Mouse (Mus musculus): Measurements from ENCODE around the gene Tfdp2. TPM values are rescaled to one million over a fixed set of nuclear protein-coding genes. Genes with fewer than 3 reads are reported as not detected.

The Tfdp2 gene
- polyA plus RNA-seq, 1 experiment from 2014 or later, result 106 TPM

GRCm38 (mm10) chr9:96299324-96300008, 103.4 kb downstream of the Tfdp2 start:
- no peaks in the 10 kb centered on the region for H3K27me3 ChIP-seq (ENCODE audit: control insufficient read depth, insufficient read depth, low read depth, low read length)
- peak; percentile 63 for ATAC-seq (ENCODE audit: low read depth)
- no peak overlapping the region for H3K4me3 ChIP-seq (ENCODE audit: low read depth, low read length)
- H3K9ac ChIP-seq (ENCODE audit: low read depth, low read length), result no peak overlapping the region
- peaks cover 3% of the 10 kb centered on the region for H3K4me1 ChIP-seq (ENCODE audit: control insufficient read depth, low read depth, low read length)
- H3K36me3 ChIP-seq (ENCODE audit: control insufficient read depth, insufficient read depth), result peaks cover 71% of the 10 kb centered on the region
- no peak overlapping the region for H3K27ac ChIP-seq (ENCODE audit: low read length)
- no peaks in the 10 kb centered on the region for H3K9me3 ChIP-seq (replicated peaks; ENCODE audit: control insufficient read depth, low read length)
- 69% methylated on average over 3 of the region's 3 CpGs for WGBS (ENCODE audit: insufficient replicate concordance)
- H3K4me2 ChIP-seq (ENCODE audit: low read depth, low read length), result no peak overlapping the region

- no peaks in the 10 kb centered on the region for H3K9me3 ChIP-seq (replicated peaks; ENCODE audit: control insufficient read depth, low read length)
- no peak for ATAC-seq (ENCODE audit: low read depth)
- H3K4me1 ChIP-seq (ENCODE audit: control insufficient read depth, low read depth, low read length), result no peaks in the 10 kb centered on the region
- peaks cover 66% of the 10 kb centered on the region for H3K36me3 ChIP-seq (ENCODE audit: control insufficient read depth, insufficient read depth)
- H3K27ac ChIP-seq (ENCODE audit: low read length), result no peak overlapping the region
- no peaks in the 10 kb centered on the region for H3K27me3 ChIP-seq (ENCODE audit: control insufficient read depth, insufficient read depth, low read depth, low read length)
- H3K4me3 ChIP-seq (ENCODE audit: low read depth, low read length), result no peak overlapping the region
- H3K4me2 ChIP-seq (ENCODE audit: low read depth, low read length), result no peak overlapping the region
- WGBS (ENCODE audit: insufficient replicate concordance), result 89% methylated on average over 3 of the region's 3 CpGs
- H3K9ac ChIP-seq (ENCODE audit: low read depth, low read length), result no peak overlapping the region
These were observed 112.7 kb downstream of the Tfdp2 start for GRCm38 (mm10) chr9:96308816-96309215.

- Histone ChIP-seq H3K36me3 (ENCODE audit: control insufficient read depth, insufficient read depth) (peaks cover 64% of the 10 kb centered on the region), H3K27ac (ENCODE audit: low read length) (no peak overlapping the region), H3K4me1 (ENCODE audit: control insufficient read depth, low read depth, low read length) (no peaks in the 10 kb centered on the region), H3K4me2 (ENCODE audit: low read depth, low read length) (no peak overlapping the region), H3K4me3 (ENCODE audit: low read depth, low read length) (no peak overlapping the region), H3K27me3 (ENCODE audit: control insufficient read depth, insufficient read depth, low read depth, low read length) (no peaks in the 10 kb centered on the region), H3K9ac (ENCODE audit: low read depth, low read length) (no peak overlapping the region), H3K9me3 (replicated peaks; ENCODE audit: control insufficient read depth, low read length) (no peaks in the 10 kb centered on the region)
- peak; percentile 24; the same call in 1 of the 2 replicates for ATAC-seq (ENCODE audit: low read depth)
- 70% methylated on average over 3 of the region's 3 CpGs for WGBS (ENCODE audit: insufficient replicate concordance)
These were observed 116.0 kb downstream of the Tfdp2 start for GRCm38 (mm10) chr9:96312074-96312473.

- Histone ChIP-seq H3K4me1 (ENCODE audit: control insufficient read depth, low read depth, low read length) (no peaks in the 10 kb centered on the region), H3K4me2 (ENCODE audit: low read depth, low read length) (no peak overlapping the region), H3K9ac (ENCODE audit: low read depth, low read length) (no peak overlapping the region), H3K27me3 (ENCODE audit: control insufficient read depth, insufficient read depth, low read depth, low read length) (no peaks in the 10 kb centered on the region), H3K36me3 (ENCODE audit: control insufficient read depth, insufficient read depth) (peaks cover 72% of the 10 kb centered on the region), H3K27ac (ENCODE audit: low read length) (no peak overlapping the region), H3K4me3 (ENCODE audit: low read depth, low read length) (no peak overlapping the region), H3K9me3 (replicated peaks; ENCODE audit: control insufficient read depth, low read length) (no peaks in the 10 kb centered on the region)
- 87% methylated on average over 5 of the region's 5 CpGs for WGBS (ENCODE audit: insufficient replicate concordance)
- ATAC-seq (ENCODE audit: low read depth), result no peak
These were observed 123.3 kb downstream of the Tfdp2 start for GRCm38 (mm10) chr9:96319333-96319732.

- Histone ChIP-seq H3K27ac (ENCODE audit: low read length) (no peak overlapping the region), H3K27me3 (ENCODE audit: control insufficient read depth, insufficient read depth, low read depth, low read length) (no peaks in the 10 kb centered on the region), H3K36me3 (ENCODE audit: control insufficient read depth, insufficient read depth) (peaks cover 63% of the 10 kb centered on the region), H3K4me3 (ENCODE audit: low read depth, low read length) (no peak overlapping the region), H3K9me3 (replicated peaks; ENCODE audit: control insufficient read depth, low read length) (no peaks in the 10 kb centered on the region), H3K9ac (ENCODE audit: low read depth, low read length) (no peak overlapping the region), H3K4me2 (ENCODE audit: low read depth, low read length) (no peak overlapping the region), H3K4me1 (ENCODE audit: control insufficient read depth, low read depth, low read length) (no peaks in the 10 kb centered on the region)
- ATAC-seq (ENCODE audit: low read depth), result no peak
- WGBS (ENCODE audit: insufficient replicate concordance), result 95% methylated on average over 6 of the region's 6 CpGs
These were observed 124.5 kb downstream of the Tfdp2 start for GRCm38 (mm10) chr9:96320551-96320980.

- 89% methylated on average over 15 of the region's 15 CpGs for whole genome bisulfite sequencing (ENCODE audit: insufficient replicate concordance)
- H3K9ac ChIP-seq (ENCODE audit: low read depth, low read length), result no peak overlapping the region
- no peaks in the 10 kb centered on the region for H3K27me3 ChIP-seq (ENCODE audit: control insufficient read depth, insufficient read depth, low read depth, low read length)
- H3K36me3 ChIP-seq (ENCODE audit: control insufficient read depth, insufficient read depth), result peaks cover 51% of the 10 kb centered on the region
- H3K4me3 ChIP-seq (ENCODE audit: low read depth, low read length), result no peak overlapping the region
- ATAC-seq (ENCODE audit: low read depth), result no peak
- no peak overlapping the region for H3K27ac ChIP-seq (ENCODE audit: low read length)
- H3K4me2 ChIP-seq (ENCODE audit: low read depth, low read length), result no peak overlapping the region
- no peaks in the 10 kb centered on the region for H3K9me3 ChIP-seq (replicated peaks; ENCODE audit: control insufficient read depth, low read length)
- H3K4me1 ChIP-seq (ENCODE audit: control insufficient read depth, low read depth, low read length), result no peaks in the 10 kb centered on the region
These were observed 126.5 kb downstream of the Tfdp2 start for GRCm38 (mm10) chr9:96322411-96323152.

- WGBS (ENCODE audit: insufficient replicate concordance), result 61% methylated on average over 4 of the region's 4 CpGs
- peaks cover 34% of the 10 kb centered on the region for H3K36me3 ChIP-seq (ENCODE audit: control insufficient read depth, insufficient read depth)
- H3K4me3 ChIP-seq (ENCODE audit: low read depth, low read length), result no peak overlapping the region
- ATAC-seq (ENCODE audit: low read depth), result peak; percentile 14; the same call in 1 of the 2 replicates
- no peaks in the 10 kb centered on the region for H3K9me3 ChIP-seq (replicated peaks; ENCODE audit: control insufficient read depth, low read length)
- no peaks in the 10 kb centered on the region for H3K27me3 ChIP-seq (ENCODE audit: control insufficient read depth, insufficient read depth, low read depth, low read length)
- no peak overlapping the region for H3K27ac ChIP-seq (ENCODE audit: low read length)
- no peak overlapping the region for H3K4me2 ChIP-seq (ENCODE audit: low read depth, low read length)
- H3K9ac ChIP-seq (ENCODE audit: low read depth, low read length), result no peak overlapping the region
- no peaks in the 10 kb centered on the region for H3K4me1 ChIP-seq (ENCODE audit: control insufficient read depth, low read depth, low read length)
These were observed 128.4 kb downstream of the Tfdp2 start for GRCm38 (mm10) chr9:96324502-96324901.

- 51% methylated on average over 6 of the region's 6 CpGs for WGBS (ENCODE audit: insufficient replicate concordance)
- Histone ChIP-seq H3K4me1 (ENCODE audit: control insufficient read depth, low read depth, low read length) (no peaks in the 10 kb centered on the region), H3K36me3 (ENCODE audit: control insufficient read depth, insufficient read depth) (peaks cover 15% of the 10 kb centered on the region), H3K4me3 (ENCODE audit: low read depth, low read length) (no peak overlapping the region), H3K4me2 (ENCODE audit: low read depth, low read length) (no peak overlapping the region), H3K9me3 (replicated peaks; ENCODE audit: control insufficient read depth, low read length) (no peaks in the 10 kb centered on the region), H3K27me3 (ENCODE audit: control insufficient read depth, insufficient read depth, low read depth, low read length) (no peaks in the 10 kb centered on the region), H3K27ac (ENCODE audit: low read length) (no peak overlapping the region), H3K9ac (ENCODE audit: low read depth, low read length) (no peak overlapping the region)
- ATAC-seq (ENCODE audit: low read depth), result no peak
These were observed 130.4 kb downstream of the Tfdp2 start for GRCm38 (mm10) chr9:96326496-96326923.

- no peak for ATAC-seq (ENCODE audit: low read depth)
- 69% methylated on average over 4 of the region's 4 CpGs for WGBS (ENCODE audit: insufficient replicate concordance)
- H3K9me3 ChIP-seq (replicated peaks; ENCODE audit: control insufficient read depth, low read length), result no peaks in the 10 kb centered on the region
These were observed 132.2 kb downstream of the Tfdp2 start for GRCm38 (mm10) chr9:96328226-96328625.

More at GRCm38 (mm10) chr9:96328226-96328625, 132.2 kb downstream of the Tfdp2 start:
- H3K4me1 ChIP-seq (ENCODE audit: control insufficient read depth, low read depth, low read length), result no peaks in the 10 kb centered on the region
- H3K27ac ChIP-seq (ENCODE audit: low read length), result no peak overlapping the region
- H3K9ac ChIP-seq (ENCODE audit: low read depth, low read length), result no peak overlapping the region
- H3K4me3 ChIP-seq (ENCODE audit: low read depth, low read length), result no peak overlapping the region
- H3K36me3 ChIP-seq (ENCODE audit: control insufficient read depth, insufficient read depth), result peaks cover 5% of the 10 kb centered on the region; the same call in 1 of the 2 replicates
- H3K4me2 ChIP-seq (ENCODE audit: low read depth, low read length), result no peak overlapping the region
- H3K27me3 ChIP-seq (ENCODE audit: control insufficient read depth, insufficient read depth, low read depth, low read length), result no peaks in the 10 kb centered on the region
